Mouse (Mus musculus) ES-E14 (cell line): ENCODE results near the gene Tctex1d2. TPM values are rescaled to one million over a fixed set of nuclear protein-coding genes. Genes with fewer than 3 reads are reported as not detected.

Source experiments
- DNase-seq: peaks from one replicate; pipeline ENCODE4 v3.0.0-alpha.2; 2013; ENCODE audit warnings: low read depth, low spot score
- H3K27ac ChIP-seq: 2 replicates; pipeline ENCODE4 v1.5.1; 2012; ENCODE audit warnings: low read depth, mild to moderate bottlenecking, low read length, moderate library complexity, mixed read lengths; ENCODE audit not compliant: poor library complexity, insufficient read depth, severe bottlenecking
- H3K36me3 ChIP-seq: 2 replicates; pipeline ENCODE4 v1.6.1; 2012; ENCODE audit warnings: mild to moderate bottlenecking, low read length, moderate library complexity, mixed read lengths; ENCODE audit not compliant: control insufficient read depth, poor library complexity, insufficient read depth, severe bottlenecking
- H3K4me1 ChIP-seq, 2 experiments: fragments of 150-350 bp in 1 of 2; sonication (generic) in 1 of 2; 2 replicates each; pipeline ENCODE4 v1.6.1; 2012; ENCODE audit warnings: low read length in 2 of 2, mild to moderate bottlenecking in 1 of 2, mixed read lengths in 1 of 2; ENCODE audit not compliant: control insufficient read depth in 2 of 2, insufficient read depth in 2 of 2, poor library complexity in 1 of 2
- H3K4me3 ChIP-seq, 2 experiments: fragments of 150-350 bp in 1 of 2; sonication (generic) in 1 of 2; 2 replicates each; pipeline ENCODE4 v1.5.1; 2012; ENCODE audit warnings: low read length in 2 of 2, low read depth in 1 of 2, mild to moderate bottlenecking in 1 of 2, mixed read lengths in 1 of 2; ENCODE audit not compliant: insufficient read depth in 1 of 2, poor library complexity in 1 of 2, severe bottlenecking in 1 of 2
- H3K9ac ChIP-seq: 2 replicates; pipeline ENCODE4 v1.6.1; 2012; ENCODE audit warnings: low read depth, mild to moderate bottlenecking, low read length, mixed read lengths; ENCODE audit not compliant: poor library complexity, insufficient read depth, severe bottlenecking
- H3K9me3 ChIP-seq: fragments of 150-350 bp; sonication (generic); 2 replicates; pipeline ENCODE4 v1.6.1; 2012; ENCODE audit warnings: low read depth, mild to moderate bottlenecking, low read length; ENCODE audit not compliant: control insufficient read depth, insufficient read depth
- CHD2 ChIP-seq: IDR thresholded peaks from 2 replicates; pipeline ENCODE4 v1.6.1; 2014; ENCODE audit warnings: mild to moderate bottlenecking, low read depth, low read length, inconsistent platforms
- HCFC1 ChIP-seq: IDR thresholded peaks from 2 replicates; pipeline ENCODE4 v1.6.1; 2012; ENCODE audit warnings: low read length, inconsistent platforms, borderline replicate concordance; ENCODE audit not compliant: insufficient read depth
- MAFK ChIP-seq: IDR thresholded peaks from 2 replicates; pipeline ENCODE4 v1.6.1; 2014; ENCODE audit warnings: mild to moderate bottlenecking, low read depth, low read length, inconsistent platforms; ENCODE audit not compliant: insufficient read depth
- ZC3H11A ChIP-seq: IDR thresholded peaks from 2 replicates; pipeline ENCODE4 v1.6.1; 2012; ENCODE audit warnings: low read depth, mild to moderate bottlenecking, inconsistent platforms, low read length, borderline replicate concordance
- ZNF384 ChIP-seq: IDR thresholded peaks from 2 replicates; pipeline ENCODE4 v1.6.1; 2012; ENCODE audit warnings: low read depth, low read length, inconsistent platforms
- in situ Hi-C, 2 experiments: fragments of 600-800 bp; cut with MboI; formaldehyde crosslinking; loops; one replicate each; pipeline ENCODE4 v1.15.1; 2025; ENCODE audit warnings: low sequenced_read_pairs in 2 of 2, inconsistent platforms in 1 of 2; ENCODE audit not compliant: unreplicated experiment in 2 of 2
- total RNA-seq: library from RNA; depleted of rRNA; stranded (reverse); fragments of 300-350 nt; gene quantifications from 2 replicates; pipeline ENCODE4 v1.2.3, GENCODE M21; 2012

The Tctex1d2 gene
- total RNA-seq, 1 experiment: 9.5 TPM

- H3K4me1 ChIP-seq: no peaks in the 10 kb centered on the region
- in situ Hi-C loops: no loop called here
- no peak for DNase-seq
- H3K4me3 ChIP-seq: no peak overlapping the region
- H3K36me3 ChIP-seq: no peaks in the 10 kb centered on the region
- H3K9me3 ChIP-seq: no peaks in the 10 kb centered on the region
- H3K27ac ChIP-seq: no peak overlapping the region
- TF ChIP-seq ZC3H11A (no peak), HCFC1 (no peak), MAFK (no peak), ZNF384 (no peak), CHD2 (no peak)
- no peak overlapping the region for H3K9ac ChIP-seq
Observed at GRCm38 (mm10) chr16:32427506-32427905, 8.0 kb downstream of the Tctex1d2 start.

- Histone ChIP-seq H3K4me3 (peak within 1 kb of the TSS; percentile 83 to 87), H3K9ac (peak within 1 kb of the TSS; percentile 85), H3K4me1 (no peaks in the 10 kb centered on the region), H3K36me3 (no peaks in the 10 kb centered on the region), H3K27ac (no peak within 1 kb of the TSS), H3K9me3 (no peaks in the 10 kb centered on the region)
- TF ChIP-seq MAFK (0 out of 2 replicates have a peak, but pooled peaks have one; percentile 55), HCFC1 (peak; percentile 77; the same call in 1 of the 2 replicates), CHD2 (no peak), ZC3H11A (no peak)
- in situ Hi-C loops: no loop called here
- peak; percentile 90 for DNase-seq
Observed at GRCm38 (mm10) chr16:32430474-32431046, 11.1 kb downstream of the Tctex1d2 start, which contains the start of gene Pcyt1a. Gene Pcyt1a, plus strand, starts transcription at chr16:32430921.

- in situ Hi-C loops: no loop called here
- peak overlapping the region; percentile 83 to 87 for H3K4me3 ChIP-seq
- no peak for TF ChIP-seq ZNF384
- no peak for TF ChIP-seq CHD2
- no peak for TF ChIP-seq HCFC1
- TF ChIP-seq ZC3H11A: no peak
- TF ChIP-seq MAFK: no peak
- no peaks in the 10 kb centered on the region for H3K4me1 ChIP-seq
- peak; percentile 6 for DNase-seq
- H3K9me3 ChIP-seq: no peaks in the 10 kb centered on the region
- H3K27ac ChIP-seq: no peak overlapping the region
- H3K9ac ChIP-seq: peak overlapping the region; percentile 82
- H3K36me3 ChIP-seq: no peaks in the 10 kb centered on the region
Observed at GRCm38 (mm10) chr16:32431047-32431591, 11.6 kb downstream of the Tctex1d2 start.

- Histone ChIP-seq H3K36me3 (no peaks in the 10 kb centered on the region), H3K27ac (no peak overlapping the region), H3K4me3 (peak overlapping the region in 1 of 2 experiments; percentile 87; a peak in 1 of 4 replicates), H3K9ac (no peak overlapping the region), H3K4me1 (no peaks in the 10 kb centered on the region), H3K9me3 (no peaks in the 10 kb centered on the region)
- TF ChIP-seq ZNF384 (no peak), ZC3H11A (no peak), HCFC1 (no peak), MAFK (no peak), CHD2 (no peak)
- DNase-seq: no peak
- in situ Hi-C loops: no loop called here
Observed at GRCm38 (mm10) chr16:32431926-32432325, 12.4 kb downstream of the Tctex1d2 start.
